Mouse (Mus musculus) c-Kit-positive CD71-positive TER-119-positive erythroid progenitor cells, embryonic 14.5 days (primary cell): ENCODE results near the gene Fkbp8.

Experiments used
- DNase-seq: peaks from one replicate; pipeline ENCODE4 v3.0.0-alpha.2; 2013; ENCODE audit warnings: low spot score

Gene Fkbp8

DNA sequence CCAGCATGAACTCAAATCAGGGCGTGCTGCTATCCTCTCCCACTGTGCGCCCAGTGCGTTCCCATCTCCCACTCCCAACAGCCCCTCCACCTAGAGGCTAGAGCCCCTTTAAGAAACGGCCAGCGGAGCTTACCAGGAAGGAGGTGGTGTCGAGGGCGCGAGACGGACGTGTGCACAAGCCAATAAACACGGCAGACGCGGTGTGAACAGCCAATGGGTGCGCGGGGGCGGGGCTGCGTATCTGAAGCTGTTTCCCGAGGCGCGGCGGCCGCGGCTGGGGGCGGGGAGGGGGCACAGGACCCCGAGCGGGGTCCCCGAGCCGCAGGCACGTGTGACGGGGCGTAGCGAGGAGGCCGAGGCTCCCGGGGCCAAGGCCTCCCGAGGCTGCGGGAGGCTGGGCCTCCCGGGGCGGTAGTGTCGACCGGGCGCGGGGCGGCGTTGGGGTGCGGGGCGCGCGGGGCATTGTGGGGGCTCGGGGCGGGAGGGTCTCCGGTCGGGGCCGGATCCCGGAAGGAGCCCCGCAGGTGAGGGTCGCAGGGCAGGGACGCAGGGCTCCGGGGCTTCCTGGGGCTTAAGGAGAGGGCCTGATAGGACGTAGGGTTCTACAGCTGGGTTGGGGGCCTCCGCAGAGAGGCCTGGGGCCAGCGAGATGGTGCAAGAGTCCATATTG is at the start of gene Fkbp8, which contains the start of gene Kxd1:
Gene Fkbp8 (plus strand): TSS at position 213 of the 670 bp plus-strand sequence.
Gene Kxd1 (minus strand): TSS at position 445 of the 670 bp plus-strand sequence.
- DNase-seq = peak; percentile 93

DNA sequence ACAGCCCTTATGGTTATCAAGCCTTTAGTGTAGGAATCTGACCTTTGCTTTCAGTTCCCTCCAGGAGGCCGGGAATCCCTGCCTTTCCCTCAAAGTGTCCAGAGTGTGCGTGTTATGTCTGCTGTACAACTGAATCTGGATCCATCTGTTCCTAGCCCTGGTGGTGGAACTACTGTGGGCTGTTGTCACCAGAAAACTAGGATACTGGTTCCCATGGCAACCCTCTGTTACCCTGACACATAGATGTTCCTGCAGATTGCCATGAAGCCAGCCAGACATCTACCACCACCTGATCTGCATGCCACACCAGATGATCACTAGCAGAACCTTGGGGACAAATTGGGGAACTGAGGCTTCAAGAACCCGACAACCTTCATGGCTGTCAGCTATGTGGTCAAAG is 45.6 kb upstream of the Fkbp8 start:
- DNase-seq = no peak

DNA sequence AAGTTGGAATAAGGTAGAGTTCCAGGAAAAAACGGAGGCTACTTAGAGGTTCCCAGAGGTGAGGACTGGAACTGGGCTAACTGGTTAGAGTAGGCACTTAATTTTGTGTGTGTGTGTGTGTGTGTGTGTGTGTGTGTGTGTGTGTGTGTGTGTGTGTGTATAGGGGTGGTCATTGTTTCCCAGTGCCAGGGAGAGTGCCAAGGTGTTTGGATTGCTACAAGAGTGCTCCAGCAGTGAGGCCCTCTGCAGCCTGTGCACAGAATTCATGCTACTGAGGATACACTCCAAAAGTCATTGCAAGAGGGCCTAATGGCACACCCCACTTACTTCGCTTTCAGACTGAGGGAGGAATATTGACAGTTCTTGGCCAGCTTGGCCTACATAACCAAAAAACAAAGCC is 44.6 kb upstream of the Fkbp8 start:
- DNase-seq = no peak

DNA sequence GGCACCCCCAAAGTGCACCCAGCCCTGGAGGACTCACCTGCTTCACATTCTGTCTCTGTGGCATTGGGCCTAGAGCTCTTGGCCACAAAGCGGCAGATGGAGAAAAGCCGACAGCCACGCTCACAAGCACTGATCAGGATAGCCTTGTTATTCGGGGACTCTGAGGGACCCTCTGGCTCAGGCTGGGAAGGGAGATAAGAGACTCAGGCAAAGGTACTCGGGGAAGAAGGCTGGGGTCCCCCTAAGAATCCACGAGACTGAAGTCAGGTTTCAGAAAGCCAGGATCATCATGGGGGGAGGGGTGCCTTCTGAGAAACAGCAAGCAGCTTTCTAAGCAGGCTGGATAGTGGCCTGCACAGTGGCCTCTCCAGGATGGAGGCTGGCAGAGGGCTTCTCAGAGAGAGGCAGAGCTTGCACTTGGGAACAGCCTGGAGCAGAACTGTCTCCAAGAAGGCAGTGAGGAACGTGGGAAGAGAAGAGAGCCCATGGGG is 41.3 kb upstream of the Fkbp8 start:
- no peak for DNase-seq

DNA sequence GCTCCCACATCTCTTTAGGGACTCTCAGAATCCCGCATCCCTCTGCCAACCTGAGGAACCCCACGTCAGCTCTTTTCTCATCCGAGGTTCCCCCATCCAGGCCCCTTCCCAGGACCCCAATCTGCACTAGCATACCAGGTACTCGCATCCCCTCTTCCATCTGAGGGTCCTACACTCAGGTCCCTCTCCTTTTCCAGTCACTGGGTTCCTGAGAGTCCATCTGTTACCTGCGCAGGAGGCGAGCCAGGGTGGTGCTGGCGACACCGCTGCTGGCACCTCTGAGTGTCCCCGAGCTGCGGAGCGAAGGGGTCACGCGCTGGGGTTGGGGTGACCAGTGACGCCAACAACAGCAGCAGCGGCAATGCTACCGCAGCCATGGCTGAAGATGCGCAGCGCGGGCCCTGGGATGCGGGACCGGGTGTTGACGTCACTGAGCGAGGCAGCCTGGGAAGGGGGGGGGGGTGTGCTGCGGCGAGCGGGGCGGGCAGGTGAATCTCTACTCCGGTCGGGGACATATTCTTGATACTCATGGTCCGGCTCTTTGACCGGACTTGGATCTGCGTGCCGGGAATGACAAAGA is 40.5 kb upstream of the Fkbp8 start, which contains the start of gene Tmem59l:
Gene Tmem59l (minus strand): TSS at position 418 of the 580 bp plus-strand sequence.
- no peak for DNase-seq

DNA sequence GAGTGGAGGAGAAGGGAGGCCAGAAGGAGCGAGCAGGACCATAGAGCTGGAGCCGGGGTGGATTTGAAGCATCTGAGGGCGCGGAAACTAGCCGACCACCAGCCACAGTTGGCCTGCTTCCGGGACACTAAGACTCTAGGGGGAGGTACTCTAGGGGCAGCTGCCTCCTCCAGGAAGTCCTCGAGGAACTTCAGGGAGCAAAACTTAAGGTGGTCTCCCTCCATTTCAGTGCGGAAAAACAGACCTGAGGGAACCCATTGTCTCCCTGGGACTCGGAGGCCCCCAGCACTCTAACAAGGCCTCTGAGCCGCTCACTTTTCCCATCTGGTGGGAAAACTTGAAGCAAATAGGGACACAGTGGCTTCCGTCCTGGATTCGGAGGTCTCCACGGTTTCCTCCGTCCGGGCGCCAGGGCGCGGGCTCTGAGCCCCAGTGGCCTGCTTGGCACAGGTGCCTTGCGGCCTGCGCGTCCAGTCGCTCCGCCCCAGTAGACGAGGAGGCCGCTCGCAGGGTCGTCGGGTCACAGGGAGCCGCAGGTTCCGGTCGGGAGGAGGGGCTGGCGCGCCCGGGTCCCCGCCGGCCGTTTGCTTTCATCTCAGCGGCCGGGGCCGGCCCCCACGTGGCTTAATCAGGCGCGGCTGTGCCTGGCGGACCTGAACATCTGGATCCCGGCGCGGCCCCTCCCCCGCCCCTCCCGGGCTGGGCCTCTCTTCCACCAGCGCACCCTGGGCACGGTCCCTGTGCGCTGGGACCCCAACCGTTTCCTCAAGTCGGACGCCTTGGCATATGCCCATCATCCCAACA is 39.3 kb upstream of the Fkbp8 start:
- DNase-seq = no peak

DNA sequence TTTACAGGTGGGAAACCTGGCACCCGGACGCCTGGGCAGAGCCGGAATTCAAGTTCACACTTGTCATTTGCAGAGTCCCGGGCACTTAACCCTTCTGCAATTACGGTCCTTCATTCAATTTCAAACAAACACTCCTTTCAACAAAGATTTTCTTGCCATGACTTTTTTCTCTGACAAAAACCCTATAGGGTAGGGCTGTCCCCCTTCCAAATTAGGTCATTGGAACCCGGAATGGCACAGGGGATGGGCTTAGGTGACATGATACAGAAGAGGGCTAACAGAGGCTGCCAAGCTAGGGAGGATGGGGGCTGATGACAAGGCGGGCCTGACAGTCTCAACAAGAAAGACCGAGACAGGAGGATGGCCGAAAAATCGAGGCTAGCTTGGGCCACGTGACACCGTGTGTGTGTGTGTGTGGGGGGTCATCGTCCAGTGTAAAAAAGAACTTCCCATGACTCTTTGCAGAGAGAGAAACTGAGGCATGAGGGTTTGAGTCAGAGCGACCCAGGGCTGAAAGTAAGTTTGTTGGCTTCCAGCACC is 38.5 kb upstream of the Fkbp8 start:
- DNase-seq = no peak

DNA sequence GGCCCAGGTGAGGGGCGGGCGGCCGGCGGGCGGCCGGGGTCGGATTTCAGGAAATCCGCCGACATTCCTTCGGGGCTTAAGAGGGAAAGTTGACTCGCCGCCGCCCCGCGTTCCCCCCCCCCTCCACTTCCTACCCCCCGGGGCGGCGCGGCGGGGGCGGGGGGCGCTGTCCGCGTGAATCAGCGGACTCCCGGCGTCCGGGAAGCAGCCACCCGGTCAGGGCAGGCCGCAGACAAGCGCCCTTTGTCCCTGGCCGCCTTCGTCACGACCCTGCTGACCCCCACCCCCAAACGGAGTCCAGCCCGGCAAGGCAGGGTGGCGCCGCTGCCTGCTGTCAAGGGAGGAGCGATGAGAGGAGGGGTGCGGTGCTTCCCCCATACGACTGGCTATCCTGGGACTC is 37.9 kb upstream of the Fkbp8 start:
- no peak for DNase-seq

DNA sequence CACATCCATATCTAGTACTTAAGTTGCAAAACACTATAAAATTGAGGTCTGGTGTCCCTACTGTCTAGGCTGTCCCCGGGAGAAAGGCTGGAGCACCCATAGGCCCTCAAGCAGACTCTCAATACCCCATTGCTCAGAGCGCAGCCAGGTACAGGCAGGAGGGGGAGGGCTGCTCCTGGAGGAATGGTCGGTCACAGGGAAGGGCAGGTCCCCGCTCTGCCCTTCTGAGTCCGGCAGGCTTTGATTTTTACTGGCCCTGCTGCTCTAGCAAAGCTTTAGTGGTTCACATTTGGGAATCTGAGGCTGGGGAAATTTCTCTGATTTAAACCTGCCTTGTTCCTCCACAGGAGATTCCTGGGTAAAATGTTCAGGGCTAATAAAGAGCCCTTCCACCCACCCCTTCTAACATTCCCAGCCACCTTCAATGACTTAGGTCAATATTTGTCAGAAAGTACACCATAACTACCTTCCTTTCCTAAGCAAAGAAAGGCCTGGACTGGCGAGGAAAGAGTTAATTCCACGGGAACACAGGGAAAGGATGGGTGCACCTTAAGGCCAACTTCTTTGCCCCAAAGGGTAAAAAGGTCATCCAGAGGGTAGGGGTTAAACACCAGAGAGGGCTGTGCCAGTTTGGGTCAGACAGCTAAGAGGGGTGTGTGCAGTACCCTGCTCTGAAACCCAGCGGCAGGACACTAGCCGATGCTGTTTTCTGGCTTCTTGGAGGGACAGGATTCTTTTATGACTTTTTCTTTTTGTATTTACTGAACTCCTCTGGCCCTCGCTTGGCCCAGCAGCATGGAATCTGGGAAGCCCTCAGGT is 37.3 kb upstream of the Fkbp8 start:
- DNase-seq = no peak

DNA sequence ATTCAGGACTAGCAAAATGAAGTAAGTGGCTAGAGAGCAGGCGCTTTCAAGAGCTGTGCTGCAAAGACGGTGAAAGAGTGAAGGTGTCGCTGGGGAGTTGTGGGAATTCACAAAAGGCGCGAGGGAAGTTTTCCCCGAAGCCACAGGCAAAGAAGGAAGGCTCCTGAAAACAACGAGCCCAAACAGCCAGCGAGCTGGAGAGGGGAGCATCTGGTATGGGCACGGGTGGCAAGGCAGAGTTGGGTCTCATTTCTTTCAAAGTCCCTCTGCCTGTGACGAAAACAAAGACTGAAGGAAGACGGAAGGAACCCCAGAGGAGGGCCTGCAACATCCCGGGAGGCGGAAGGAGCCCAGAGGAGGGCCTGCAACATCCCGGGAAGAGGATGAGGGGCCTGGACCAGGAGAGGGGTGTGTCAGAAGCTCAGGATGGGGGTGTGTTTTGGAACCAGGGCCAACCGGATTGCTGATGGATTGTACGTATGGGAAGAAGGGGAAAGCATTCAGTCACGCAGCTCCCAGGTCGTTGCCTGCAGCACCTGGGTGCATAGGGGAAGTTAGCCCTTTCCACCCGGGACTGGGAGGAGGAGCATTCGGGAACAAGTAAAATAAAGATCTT is 36.5 kb upstream of the Fkbp8 start:
- DNase-seq = no peak

DNA sequence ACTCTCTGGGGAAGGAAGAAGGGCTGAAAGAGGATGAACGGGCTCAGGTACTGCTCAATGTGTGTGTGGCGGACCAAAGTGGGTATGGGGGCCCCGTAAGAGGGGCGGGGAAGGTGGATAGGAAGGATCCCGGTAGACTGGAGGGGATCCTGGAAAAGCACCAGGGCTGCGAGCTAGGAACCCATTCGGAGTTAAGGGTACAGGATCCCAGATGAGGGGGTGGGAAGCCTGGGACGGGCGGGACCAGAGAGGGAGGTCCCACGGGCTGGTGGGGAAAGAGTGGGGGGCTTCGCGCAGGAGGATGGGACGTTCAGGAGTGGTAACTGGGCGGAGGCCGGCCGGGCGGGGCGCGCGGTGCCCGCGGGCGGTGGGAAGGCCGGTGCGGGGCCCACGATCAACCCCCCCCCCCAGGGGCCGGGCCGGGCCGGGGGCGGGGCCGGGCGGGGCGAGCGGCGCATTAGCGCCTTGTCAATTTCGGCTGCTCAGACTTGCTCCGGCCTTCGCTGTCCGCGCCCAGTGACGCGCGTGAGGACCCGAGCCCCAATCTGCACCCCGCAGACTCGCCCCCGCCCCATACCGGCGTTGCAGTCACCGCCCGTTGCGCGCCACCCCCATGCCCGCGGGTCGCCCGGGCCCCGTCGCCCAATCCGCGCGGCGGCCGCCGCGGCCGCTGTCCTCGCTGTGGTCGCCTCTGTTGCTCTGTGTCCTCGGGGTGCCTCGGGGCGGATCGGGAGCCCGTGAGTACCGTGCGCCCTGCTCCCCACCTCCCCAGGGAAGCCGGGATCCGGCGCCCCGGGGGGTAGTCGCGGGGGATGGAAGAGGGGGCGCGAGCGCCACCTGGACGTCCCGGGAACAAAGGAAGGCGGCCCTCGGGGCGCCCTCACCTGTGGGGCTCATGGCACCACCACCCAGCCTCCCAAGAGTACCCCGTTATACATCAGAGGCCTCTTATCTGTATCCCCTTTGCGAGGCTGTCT is 34.6 kb upstream of the Fkbp8 start, which contains the start of gene Crlf1:
Gene Crlf1 (plus strand): TSS at position 495 of the 977 bp plus-strand sequence.
- DNase-seq = no peak

DNA sequence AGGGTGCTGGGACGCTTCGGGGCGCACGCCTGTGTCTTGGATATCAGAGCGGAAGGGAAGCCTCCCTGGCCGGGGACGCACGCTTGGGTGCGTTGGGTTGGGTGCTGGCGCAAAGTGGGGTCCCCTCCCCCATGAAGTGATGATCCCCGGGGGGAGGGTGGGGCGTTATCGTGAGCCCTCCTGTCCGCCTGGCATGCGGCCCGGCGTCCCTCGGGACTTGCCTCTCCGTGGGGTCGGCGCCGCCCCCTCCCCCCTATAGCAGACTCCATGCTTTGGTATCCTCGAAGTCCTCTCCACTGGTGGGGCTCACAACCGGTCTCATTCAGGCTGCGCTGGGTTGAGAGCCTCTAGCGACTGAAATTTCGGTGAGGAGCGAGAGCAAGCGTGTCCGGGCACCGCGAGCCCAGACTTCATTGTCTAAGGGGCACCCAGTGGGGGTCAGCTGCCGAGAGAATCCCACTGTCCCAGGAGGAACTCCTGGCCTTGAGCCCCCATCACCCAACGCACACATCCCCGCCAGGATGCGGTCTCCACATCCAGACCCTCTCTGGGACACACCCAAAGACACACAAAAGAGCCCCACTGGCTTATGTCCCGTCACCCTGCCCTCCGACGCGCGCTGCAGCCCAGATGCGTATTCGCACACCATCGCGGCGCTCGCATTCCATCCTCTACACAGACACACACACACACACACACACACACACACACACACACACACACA is 33.7 kb upstream of the Fkbp8 start:
- no peak for DNase-seq

DNA sequence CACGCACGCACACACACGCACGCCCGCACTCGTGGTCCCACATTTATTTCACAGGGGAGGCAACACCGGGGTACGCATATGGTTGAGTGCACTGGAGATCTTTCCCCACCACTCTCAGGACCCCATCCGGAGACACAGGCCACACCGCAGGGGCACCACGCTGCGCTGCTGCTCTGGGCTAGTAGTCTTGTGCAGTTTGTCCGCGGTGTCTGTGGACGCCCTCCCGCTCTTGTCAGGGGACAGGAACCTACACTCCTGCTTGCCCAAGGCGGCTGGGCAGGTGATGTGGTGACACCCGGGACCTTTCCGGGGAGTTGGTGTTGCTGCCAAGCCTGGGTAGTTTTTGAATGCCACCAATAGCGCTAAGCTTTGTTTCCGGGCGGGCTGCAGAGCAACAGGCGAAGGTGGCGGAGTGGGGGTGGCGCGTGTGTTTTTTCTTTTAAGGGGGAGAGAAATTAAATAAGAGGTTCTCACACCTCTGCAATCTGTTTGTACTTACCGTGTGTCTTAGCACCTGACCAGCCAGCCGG is 33.0 kb upstream of the Fkbp8 start:
- no peak for DNase-seq

DNA sequence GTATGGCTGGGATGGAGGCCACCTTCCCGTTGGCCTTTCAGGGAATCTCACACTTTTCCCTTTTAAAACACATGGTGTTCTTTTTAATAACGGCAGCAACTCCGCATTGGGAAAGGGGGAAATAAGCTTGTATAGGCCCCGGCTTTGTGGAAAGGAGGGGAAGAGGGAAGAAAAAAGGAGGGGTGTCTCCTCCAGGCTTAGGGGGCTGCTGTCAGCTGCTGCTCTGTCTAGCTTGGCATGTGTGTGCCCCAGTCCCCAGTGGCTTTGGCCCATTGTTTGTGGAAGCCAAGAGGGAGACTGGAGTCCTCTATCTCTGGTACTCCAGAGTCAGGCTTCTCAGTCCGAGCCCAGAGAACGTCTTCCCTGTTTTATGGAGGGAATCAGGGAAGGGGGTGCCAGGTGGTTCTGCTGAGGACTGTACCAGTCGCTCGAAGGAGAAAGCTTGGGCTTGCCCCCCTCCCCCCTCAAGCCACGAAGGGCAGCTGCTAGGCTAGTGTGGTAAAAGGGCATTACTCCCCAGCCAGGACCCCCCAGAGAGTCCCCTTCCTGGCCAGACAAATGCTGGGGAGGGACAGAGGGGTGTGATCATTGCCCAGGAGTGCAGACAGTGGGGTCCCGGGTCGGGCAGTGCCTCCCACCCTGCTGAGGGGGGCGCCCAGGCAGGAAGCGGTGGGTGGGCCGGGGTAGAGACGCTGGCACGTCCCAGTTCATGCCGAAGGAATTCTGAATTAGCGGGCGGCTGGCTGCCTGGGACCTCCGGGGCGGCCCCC is 32.3 kb upstream of the Fkbp8 start:
- no peak for DNase-seq

DNA sequence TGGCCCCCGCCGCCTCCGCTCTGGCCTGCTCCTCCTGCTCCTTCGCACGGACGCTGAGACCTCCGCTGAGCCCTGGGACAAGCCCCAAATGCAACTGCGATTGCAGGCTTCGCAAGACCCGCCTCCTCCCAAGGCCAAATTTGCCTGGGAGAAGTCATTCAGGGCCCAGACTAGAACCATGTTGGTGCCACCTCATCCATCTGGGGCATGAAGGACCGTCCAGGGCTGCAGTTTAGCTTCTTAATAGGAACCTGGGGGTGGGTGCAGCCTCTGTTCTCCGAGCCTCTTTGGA is 31.8 kb upstream of the Fkbp8 start:
- DNase-seq = no peak

DNA sequence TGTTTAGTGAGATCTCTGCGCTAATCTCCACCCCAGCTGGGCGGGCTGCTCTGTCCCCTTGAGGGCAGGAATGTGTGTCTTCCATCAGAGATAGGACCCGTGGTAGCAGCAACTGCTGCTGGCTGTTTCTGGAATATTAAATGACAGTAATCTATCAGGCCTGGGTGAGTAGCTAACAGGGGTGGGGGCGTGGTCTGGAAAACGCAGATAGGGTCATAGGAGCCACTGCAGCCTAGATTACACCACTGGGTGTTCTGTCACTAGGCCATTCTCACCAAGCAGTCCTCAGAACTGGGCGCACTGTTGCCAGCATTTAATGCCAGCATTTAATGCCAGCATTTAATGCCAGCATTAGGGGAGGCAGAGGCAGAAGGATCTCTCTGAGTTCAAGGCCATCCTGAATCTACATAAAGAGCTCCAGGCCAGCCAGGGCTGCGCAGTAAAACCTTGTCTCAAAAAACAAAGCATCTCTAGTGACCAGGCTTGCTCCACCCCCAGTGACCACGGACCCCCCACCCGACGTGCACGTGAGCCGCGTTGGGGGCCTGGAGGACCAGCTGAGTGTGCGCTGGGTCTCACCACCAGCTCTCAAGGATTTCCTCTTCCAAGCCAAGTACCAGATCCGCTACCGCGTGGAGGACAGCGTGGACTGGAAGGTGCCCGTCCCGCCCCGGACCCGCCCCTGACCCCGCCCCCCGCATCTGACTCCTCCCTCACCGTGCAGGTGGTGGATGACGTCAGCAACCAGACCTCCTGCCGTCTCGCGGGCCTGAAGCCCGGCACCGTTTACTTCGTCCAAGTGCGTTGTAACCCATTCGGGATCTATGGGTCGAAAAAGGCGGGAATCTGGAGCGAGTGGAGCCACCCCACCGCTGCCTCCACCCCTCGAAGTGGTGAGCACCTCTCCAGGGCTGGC is 26.9 kb upstream of the Fkbp8 start:
- DNase-seq = peak; percentile 73

DNA sequence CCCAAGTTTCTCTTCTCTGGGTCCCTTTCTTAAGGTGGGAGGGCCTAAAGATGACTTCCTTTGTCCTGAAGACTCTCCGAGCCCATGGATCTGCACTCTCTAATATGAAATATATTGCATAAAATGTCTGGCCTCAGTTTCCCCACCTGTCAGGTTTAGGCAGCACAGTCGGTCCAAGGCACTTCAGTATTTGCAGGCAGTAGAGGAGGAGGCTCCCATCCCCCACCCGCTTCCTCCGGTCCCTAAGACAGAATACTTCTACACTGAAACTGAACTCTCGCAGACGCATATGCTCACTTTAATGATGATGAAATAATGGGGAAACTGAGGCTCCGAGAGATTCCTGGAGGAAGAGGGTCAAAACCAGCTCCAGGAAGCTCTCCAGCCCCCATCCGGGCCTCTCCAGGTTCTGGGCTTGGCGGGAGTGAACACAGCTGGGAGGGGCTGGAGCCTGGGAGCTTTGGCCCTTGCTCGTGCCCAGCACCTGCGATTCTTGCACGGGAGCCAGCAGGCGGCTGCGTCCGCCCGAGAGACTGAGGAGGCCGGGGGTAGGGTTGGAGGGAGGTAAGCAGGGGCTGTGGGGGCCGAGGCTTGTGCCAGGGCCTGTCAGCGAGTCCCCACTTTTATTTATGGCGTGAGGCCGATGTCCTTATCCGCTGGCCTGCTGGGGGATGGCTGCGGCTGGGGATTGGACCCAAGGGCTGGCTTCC is 25.5 kb upstream of the Fkbp8 start:
- no peak for DNase-seq
